Mouse (Mus musculus) forebrain, postnatal 0 days (tissue): ENCODE measurements at regions not wholly inside any gene's neighbourhood (a gene's known extent, or its start where the extent isn't known, plus 50 kb on each side); places are given as distances from the start of the nearest gene placed in this dataset.
A peak's percentile ranks its signal among the peaks of the same experiment; 100 is the strongest.

Experiments used
- ATAC-seq: fragments of 200-750 bp; cut with Nextera tagmentation; 2 replicates; pipeline ENCODE4 v1.8.0; 2017; ENCODE audit warnings: mild to moderate bottlenecking, moderate library complexity
- DNase-seq: peaks from one replicate; pipeline ENCODE4 v3.0.0-alpha.2; 2015
- H3K27ac ChIP-seq: fragments of 300-500 bp; sonication (generic); 2 replicates; pipeline ENCODE4 v1.5.1; 2014; ENCODE audit warnings: low read depth, mild to moderate bottlenecking, antibody characterized with exemption, low read length, moderate library complexity, mixed read lengths
- H3K27me3 ChIP-seq: fragments of 300-500 bp; sonication (generic); 2 replicates; pipeline ENCODE4 v1.6.1; 2014; ENCODE audit warnings: mild to moderate bottlenecking, low read length, mixed read lengths; ENCODE audit not compliant: insufficient read depth
- H3K36me3 ChIP-seq: fragments of 300-500 bp; sonication (generic); 2 replicates; pipeline ENCODE4 v1.6.1; 2014; ENCODE audit warnings: mild to moderate bottlenecking, moderate library complexity; ENCODE audit not compliant: insufficient read depth
- H3K4me1 ChIP-seq: fragments of 300-500 bp; sonication (generic); 2 replicates; pipeline ENCODE4 v1.6.1; 2014; ENCODE audit warnings: antibody characterized with exemption; ENCODE audit not compliant: insufficient read depth
- H3K4me2 ChIP-seq: fragments of 300-500 bp; sonication (generic); 2 replicates; pipeline ENCODE4 v1.6.1; 2014; ENCODE audit warnings: low read depth, mild to moderate bottlenecking, moderate library complexity
- H3K4me3 ChIP-seq: fragments of 300-500 bp; sonication (generic); 2 replicates; pipeline ENCODE4 v1.5.1; 2014; ENCODE audit warnings: low read depth, low read length, mixed read lengths
- H3K9ac ChIP-seq: fragments of 300-500 bp; sonication (generic); 2 replicates; pipeline ENCODE4 v1.6.1; 2014; ENCODE audit warnings: mild to moderate bottlenecking
- H3K9me3 ChIP-seq: fragments of 300-500 bp; sonication (generic); 2 replicates; pipeline ENCODE4 v1.6.1; 2016; ENCODE audit warnings: low read length
- CTCF ChIP-seq: sonication (generic); IDR thresholded peaks from 2 replicates; pipeline ENCODE4 v1.5.1; 2016; ENCODE audit warnings: antibody characterized with exemption, control low read depth, low read depth
- WGBS: fragments of 180-500 bp; shearing (Covaris S2); extraction: QIAGEN DNeasy Blood & Tissue Kit; methylation state at CpG from one replicate; pipeline ENCODE4 v1.1.7; 2014; 5-methylcytosine and 5-hydroxymethylcytosine counted together

- no peaks in the 10 kb centered on the region for H3K27me3 ChIP-seq
- H3K4me2 ChIP-seq, result no peak overlapping the region
- no peaks in the 10 kb centered on the region for H3K9me3 ChIP-seq
- ATAC-seq (no peak), DNase-seq (no peak)
- no peaks in the 10 kb centered on the region for H3K4me1 ChIP-seq
- no peak overlapping the region for H3K27ac ChIP-seq
- no peak for TF ChIP-seq CTCF
- WGBS, result 24% methylated on average over 4 of the region's 4 CpGs
- no peaks in the 10 kb centered on the region for H3K36me3 ChIP-seq
- no peak overlapping the region for H3K9ac ChIP-seq
- H3K4me3 ChIP-seq, result no peak overlapping the region
Measured at GRCm38 (mm10) chr6:25471721-25472120, 218.8 kb downstream of the Gpr37 start.

- Histone ChIP-seq H3K36me3 (no peaks in the 10 kb centered on the region), H3K4me3 (no peak overlapping the region), H3K9me3 (no peaks in the 10 kb centered on the region), H3K27ac (no peak overlapping the region), H3K27me3 (no peaks in the 10 kb centered on the region), H3K9ac (no peak overlapping the region), H3K4me2 (no peak overlapping the region), H3K4me1 (no peaks in the 10 kb centered on the region)
- WGBS, result 71% methylated on average over 4 of the region's 4 CpGs
- DNase-seq (no peak), ATAC-seq (no peak)
- no peak for TF ChIP-seq CTCF
Measured at GRCm38 (mm10) chr6:25463011-25463410, 227.5 kb downstream of the Gpr37 start.

GRCm38 (mm10) chr6:25450451-25450850, 240.1 kb downstream of the Gpr37 start:
- DNase-seq (no peak), ATAC-seq (no peak)
- no peaks in the 10 kb centered on the region for H3K27me3 ChIP-seq
- H3K4me1 ChIP-seq, result no peaks in the 10 kb centered on the region
- no peak for TF ChIP-seq CTCF
- H3K4me2 ChIP-seq, result no peak overlapping the region
- no peaks in the 10 kb centered on the region for H3K9me3 ChIP-seq
- H3K36me3 ChIP-seq, result no peaks in the 10 kb centered on the region
- WGBS, result 19% methylated on average over 1 of the region's 1 CpGs
- no peak overlapping the region for H3K9ac ChIP-seq
- no peak overlapping the region for H3K4me3 ChIP-seq
- no peak overlapping the region for H3K27ac ChIP-seq

GRCm38 (mm10) chr6:25449968-25450367, 240.6 kb downstream of the Gpr37 start:
- Histone ChIP-seq H3K4me1 (no peaks in the 10 kb centered on the region), H3K27ac (no peak overlapping the region), H3K36me3 (no peaks in the 10 kb centered on the region), H3K4me3 (no peak overlapping the region), H3K9me3 (no peaks in the 10 kb centered on the region), H3K27me3 (no peaks in the 10 kb centered on the region), H3K4me2 (no peak overlapping the region), H3K9ac (no peak overlapping the region)
- no peak for DNase-seq
- TF ChIP-seq CTCF, result no peak
- WGBS, result 80% methylated on average over 1 of the region's 1 CpGs
- ATAC-seq, result no peak

- no peaks in the 10 kb centered on the region for H3K4me1 ChIP-seq
- no peak overlapping the region for H3K27ac ChIP-seq
- TF ChIP-seq CTCF, result no peak
- no peak overlapping the region for H3K4me2 ChIP-seq
- no peaks in the 10 kb centered on the region for H3K27me3 ChIP-seq
- H3K9ac ChIP-seq, result no peak overlapping the region
- DNase-seq (no peak), ATAC-seq (no peak)
- 90% methylated on average over 1 of the region's 1 CpGs for WGBS
- H3K9me3 ChIP-seq, result no peaks in the 10 kb centered on the region
- H3K36me3 ChIP-seq, result no peaks in the 10 kb centered on the region
- H3K4me3 ChIP-seq, result no peak overlapping the region
Measured at GRCm38 (mm10) chr6:25445351-25445940, 245.1 kb downstream of the Gpr37 start.

GRCm38 (mm10) chr6:25444092-25444491, 246.4 kb downstream of the Gpr37 start:
- no peak overlapping the region for H3K4me3 ChIP-seq
- H3K9ac ChIP-seq, result no peak overlapping the region
- no peak for TF ChIP-seq CTCF
- ATAC-seq (no peak), DNase-seq (no peak)
- H3K27me3 ChIP-seq, result no peaks in the 10 kb centered on the region
- 59% methylated on average over 3 of the region's 3 CpGs for WGBS
- H3K36me3 ChIP-seq, result no peaks in the 10 kb centered on the region
- no peaks in the 10 kb centered on the region for H3K4me1 ChIP-seq
- no peak overlapping the region for H3K4me2 ChIP-seq
- H3K27ac ChIP-seq, result no peak overlapping the region
- no peaks in the 10 kb centered on the region for H3K9me3 ChIP-seq

- ATAC-seq (peak; percentile 42; the same call in 1 of the 2 replicates), DNase-seq (peak; percentile 23)
Measured at GRCm38 (mm10) chr6:25443681-25444080, 246.8 kb downstream of the Gpr37 start.

More at GRCm38 (mm10) chr6:25443681-25444080, 246.8 kb downstream of the Gpr37 start:
- Histone ChIP-seq H3K9me3 (no peaks in the 10 kb centered on the region), H3K4me3 (no peak overlapping the region), H3K4me2 (no peak overlapping the region), H3K27me3 (no peaks in the 10 kb centered on the region), H3K9ac (no peak overlapping the region), H3K27ac (no peak overlapping the region; the same call in 1 of the 2 replicates), H3K4me1 (no peaks in the 10 kb centered on the region), H3K36me3 (no peaks in the 10 kb centered on the region)
- WGBS, result 35% methylated on average over 1 of the region's 1 CpGs
- TF ChIP-seq CTCF, result no peak
